Mouse (Mus musculus) embryonic facial prominence, embryonic 15.5 days (tissue): Measurements from ENCODE around the gene Fam189b. TPM values are rescaled to one million over a fixed set of nuclear protein-coding genes. Genes with fewer than 3 reads are reported as not detected.
"Not testable (repeated sequence)": the region's sequence is repeated elsewhere in the genome, so short reads cannot be mapped to it uniquely, and the experiment has no call there.

Experiments
- ATAC-seq: fragments of 200-750 bp; cut with Nextera tagmentation; 2 replicates; pipeline ENCODE4 v1.8.0; 2017; ENCODE audit warnings: low read depth, moderate TSS enrichment; ENCODE audit not compliant: insufficient number of reproducible peaks, low FRiP score, low TSS enrichment
- H3K27ac ChIP-seq: fragments of 300-500 bp; sonication (generic); replicated peaks from 2 replicates; pipeline ENCODE4 v1.5.1; 2015; ENCODE audit warnings: mild to moderate bottlenecking, inconsistent platforms
- H3K27me3 ChIP-seq: fragments of 300-500 bp; sonication (generic); 2 replicates; pipeline ENCODE4 v1.6.1; 2015; ENCODE audit warnings: inconsistent platforms
- H3K36me3 ChIP-seq: fragments of 300-500 bp; sonication (generic); 2 replicates; pipeline ENCODE4 v1.6.1; 2015; ENCODE audit warnings: mild to moderate bottlenecking, inconsistent platforms
- H3K4me1 ChIP-seq: fragments of 300-500 bp; sonication (generic); 2 replicates; pipeline ENCODE4 v1.6.1; 2015; ENCODE audit warnings: inconsistent platforms
- H3K4me2 ChIP-seq: fragments of 300-500 bp; sonication (generic); replicated peaks from 2 replicates; pipeline ENCODE4 v1.6.1; 2015; ENCODE audit warnings: mild to moderate bottlenecking, inconsistent platforms
- H3K4me3 ChIP-seq: fragments of 300-500 bp; sonication (generic); replicated peaks from 2 replicates; pipeline ENCODE4 v1.5.1; 2015; ENCODE audit warnings: mild to moderate bottlenecking, inconsistent platforms
- H3K9ac ChIP-seq: fragments of 300-500 bp; sonication (generic); 2 replicates; pipeline ENCODE4 v1.6.1; 2015; ENCODE audit warnings: inconsistent platforms
- H3K9me3 ChIP-seq: fragments of 300-500 bp; sonication (generic); replicated peaks from 2 replicates; pipeline ENCODE4 v1.6.1; 2016; ENCODE audit warnings: inconsistent platforms
- WGBS: fragments of 180-500 bp; shearing (Covaris S2); methylation state at CpG from one replicate; pipeline ENCODE4 v1.1.7; 2015; 5-methylcytosine and 5-hydroxymethylcytosine counted together
- polyA plus RNA-seq: library from polyadenylated mRNA; unstranded; fragments of >200 nt; fragmentation: Nextera tagmentation; extraction: Ambion mirVana; gene quantifications from 2 replicates; pipeline ENCODE4 v1.2.1, GENCODE M21; 2015

The Fam189b gene
- polyA plus RNA-seq, 1 experiment from 2014 or later = 37.0 TPM

DNA sequence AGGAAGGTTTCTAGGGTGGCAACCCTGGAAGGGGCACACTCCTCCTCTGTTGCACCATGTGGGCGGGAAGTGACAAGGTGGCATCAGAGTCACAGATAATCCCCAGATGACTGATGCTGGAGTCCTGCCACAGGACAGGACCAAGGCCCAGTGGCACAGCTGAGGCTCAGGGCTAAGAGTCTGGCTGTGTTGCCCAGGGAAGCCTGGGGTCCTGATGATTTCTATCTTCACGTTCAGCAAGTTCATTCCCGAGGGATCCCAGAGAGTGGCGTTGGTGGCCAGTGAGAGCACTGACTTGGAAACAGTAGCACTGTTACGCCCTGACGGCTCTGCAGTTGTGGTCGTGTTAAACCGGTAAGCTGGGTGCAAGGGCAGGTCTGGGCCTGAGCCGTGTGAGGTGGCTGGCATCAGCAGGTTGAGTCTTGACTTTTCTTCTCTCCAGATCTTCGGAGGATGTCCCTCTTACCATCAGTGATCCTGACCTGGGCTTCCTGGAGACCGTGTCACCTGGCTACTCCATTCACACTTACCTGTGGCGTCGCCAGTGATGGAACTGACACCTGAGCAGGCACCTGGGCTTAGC, 25.2 kb downstream of the Fam189b start:
- ATAC-seq = no peak
- H3K9me3 ChIP-seq = no peaks in the 10 kb centered on the region
- H3K36me3 ChIP-seq = peaks cover 65% of the 10 kb centered on the region
- no peaks in the 10 kb centered on the region for H3K27me3 ChIP-seq
- 74% methylated on average over 13 of the region's 13 CpGs for WGBS
- H3K4me2 ChIP-seq = no peak overlapping the region
- no peak overlapping the region for H3K9ac ChIP-seq
- 0 out of 2 replicates have a peak overlapping the region, but pooled peaks have one; percentile 23 for H3K27ac ChIP-seq
- H3K4me1 ChIP-seq = peaks cover 27% of the 10 kb centered on the region
- no peak overlapping the region for H3K4me3 ChIP-seq

- no peak overlapping the region for H3K4me3 ChIP-seq
- H3K4me1 ChIP-seq = peaks cover 24% of the 10 kb centered on the region
- no peaks in the 10 kb centered on the region for H3K27me3 ChIP-seq
- H3K9ac ChIP-seq = no peak overlapping the region
- no peaks in the 10 kb centered on the region for H3K9me3 ChIP-seq
- 80% methylated on average over 6 of the region's 6 CpGs for WGBS
- ATAC-seq = no peak
- no peak overlapping the region for H3K4me2 ChIP-seq
- H3K36me3 ChIP-seq = peaks cover 65% of the 10 kb centered on the region
- 0 out of 2 replicates have a peak overlapping the region, but pooled peaks have one; percentile 23 for H3K27ac ChIP-seq
These were observed 25.8 kb downstream of the Fam189b start for GRCm38 (mm10) chr3:89208736-89209135.

DNA sequence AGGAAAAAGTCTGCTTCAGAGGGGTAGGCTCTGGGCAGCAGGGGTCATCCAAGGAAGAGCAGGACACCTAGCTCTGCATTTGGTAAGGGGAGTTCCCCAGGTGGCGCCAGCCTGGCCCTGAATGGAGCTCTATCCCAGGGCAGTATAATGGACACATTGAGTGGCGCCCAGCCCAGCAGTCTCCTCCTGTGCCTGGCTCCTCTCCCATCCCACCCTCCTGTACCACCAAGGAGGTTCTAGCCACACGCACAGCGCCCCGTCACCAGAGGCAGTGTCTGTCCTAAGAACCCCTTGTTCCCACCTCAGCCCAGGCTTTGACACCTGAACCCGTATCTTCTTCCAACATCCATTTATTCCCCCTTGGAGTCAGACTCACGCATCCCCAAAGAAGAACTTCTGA, 26.8 kb downstream of the Fam189b start:
- no peak overlapping the region for H3K4me3 ChIP-seq
- WGBS = 88% methylated on average over 7 of the region's 7 CpGs

GRCm38 (mm10) chr3:89210162-89210561, 27.2 kb downstream of the Fam189b start:
- Histone ChIP-seq H3K4me3 (no peak overlapping the region), H3K27ac (peak overlapping the region; percentile 56; the same call in 1 of the 2 replicates), H3K9ac (no peak overlapping the region), H3K4me1 (peaks cover 34% of the 10 kb centered on the region), H3K4me2 (no peak overlapping the region), H3K27me3 (no peaks in the 10 kb centered on the region), H3K9me3 (no peaks in the 10 kb centered on the region), H3K36me3 (peaks cover 59% of the 10 kb centered on the region)
- WGBS = 82% methylated on average over 13 of the region's 13 CpGs
- no peak for ATAC-seq

More for the DNA sequence above, 26.8 kb downstream of the Fam189b start:
- no peak overlapping the region for H3K9ac ChIP-seq
- H3K4me2 ChIP-seq = no peak overlapping the region
- no peaks in the 10 kb centered on the region for H3K27me3 ChIP-seq
- H3K27ac ChIP-seq = peak overlapping the region; percentile 56; the same call in 1 of the 2 replicates
- peaks cover 29% of the 10 kb centered on the region for H3K4me1 ChIP-seq
- H3K9me3 ChIP-seq = no peaks in the 10 kb centered on the region
- H3K36me3 ChIP-seq = peaks cover 63% of the 10 kb centered on the region
- no peak for ATAC-seq

GRCm38 (mm10) chr3:89210731-89211130, 27.8 kb downstream of the Fam189b start:
- H3K4me2 ChIP-seq = no peak overlapping the region
- H3K27ac ChIP-seq = peak overlapping the region; percentile 56
- H3K27me3 ChIP-seq = no peaks in the 10 kb centered on the region
- peaks cover 53% of the 10 kb centered on the region for H3K36me3 ChIP-seq
- no peak for ATAC-seq
- H3K4me1 ChIP-seq = peaks cover 39% of the 10 kb centered on the region
- 67% methylated on average over 7 of the region's 7 CpGs for WGBS
- H3K4me3 ChIP-seq = no peak overlapping the region
- H3K9me3 ChIP-seq = no peaks in the 10 kb centered on the region
- no peak overlapping the region for H3K9ac ChIP-seq

GRCm38 (mm10) chr3:89213803-89214530, 31.0 kb downstream of the Fam189b start:
- under 1% methylated on average over 69 of the region's 69 CpGs for WGBS
- H3K4me3 ChIP-seq = peak overlapping the region; percentile 86
- peak overlapping the region; percentile 81 for H3K4me2 ChIP-seq
- ATAC-seq = peak; percentile 91
- no peaks in the 10 kb centered on the region for H3K9me3 ChIP-seq
- peak overlapping the region; percentile 59 for H3K9ac ChIP-seq
- peaks cover 44% of the 10 kb centered on the region for H3K4me1 ChIP-seq
- H3K27me3 ChIP-seq = no peaks in the 10 kb centered on the region
- peaks cover 21% of the 10 kb centered on the region for H3K36me3 ChIP-seq
- peak overlapping the region; percentile 95 for H3K27ac ChIP-seq

- Histone ChIP-seq H3K36me3 (peaks cover 12% of the 10 kb centered on the region), H3K4me1 (peaks cover 44% of the 10 kb centered on the region), H3K4me3 (peak within 1 kb of the TSS; percentile 86), H3K27me3 (no peaks in the 10 kb centered on the region), H3K9ac (peak within 1 kb of the TSS; percentile 59), H3K27ac (peak within 1 kb of the TSS; percentile 95), H3K9me3 (no peaks in the 10 kb centered on the region), H3K4me2 (peak within 1 kb of the TSS; percentile 81)
- WGBS = 1% methylated on average over 19 of the region's 19 CpGs
- no peak for ATAC-seq
These were observed 31.9 kb downstream of the Fam189b start, which contains the start of gene Thbs3 for GRCm38 (mm10) chr3:89214681-89215411. TSS of gene Thbs3 (plus strand) at chr3:89215180.

- peak overlapping the region; percentile 86 for H3K4me3 ChIP-seq
- H3K4me1 ChIP-seq = peaks cover 37% of the 10 kb centered on the region
- 0% methylated on average over 6 of the region's 6 CpGs for WGBS
- H3K36me3 ChIP-seq = peaks cover 2% of the 10 kb centered on the region; the same call in 1 of the 2 replicates
- no peaks in the 10 kb centered on the region for H3K9me3 ChIP-seq
- H3K4me2 ChIP-seq = peak overlapping the region; percentile 81
- no peaks in the 10 kb centered on the region for H3K27me3 ChIP-seq
- H3K27ac ChIP-seq = peak overlapping the region; percentile 95; the same call in 1 of the 2 replicates
- ATAC-seq = peak; percentile 12
- peak overlapping the region; percentile 27; the same call in 1 of the 2 replicates for H3K9ac ChIP-seq
These were observed 32.9 kb downstream of the Fam189b start for GRCm38 (mm10) chr3:89215853-89216252.

DNA sequence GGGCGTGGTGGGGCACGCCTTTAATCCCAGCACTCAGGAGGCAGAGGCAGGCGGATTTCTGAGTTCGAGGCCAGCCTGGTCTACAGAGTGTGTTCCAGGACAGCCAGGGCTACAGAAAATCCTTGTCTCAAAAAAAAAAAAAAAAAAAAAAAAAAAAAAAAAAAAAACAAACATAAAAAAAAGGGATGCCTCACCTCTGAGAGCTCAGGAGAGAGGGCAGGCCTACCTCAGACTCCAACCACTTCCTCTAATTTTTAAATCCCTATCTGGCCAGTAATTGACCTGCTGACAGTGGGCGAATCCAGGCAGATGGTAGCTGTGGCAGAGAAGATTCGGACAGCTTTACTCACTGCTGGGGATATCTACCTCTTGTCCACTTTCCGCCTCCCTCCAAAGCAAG, 33.5 kb downstream of the Fam189b start:
- not testable (repeated sequence) for H3K27ac ChIP-seq, H3K4me3 ChIP-seq, H3K36me3 ChIP-seq, ATAC-seq, H3K9ac ChIP-seq, H3K9me3 ChIP-seq, H3K27me3 ChIP-seq
- 72% methylated on average over 7 of the region's 7 CpGs for WGBS
- Histone ChIP-seq H3K4me2 (0 out of 2 replicates have a peak overlapping the region, but pooled peaks have one; percentile 81), H3K4me1 (peaks cover 32% of the 10 kb centered on the region)

DNA sequence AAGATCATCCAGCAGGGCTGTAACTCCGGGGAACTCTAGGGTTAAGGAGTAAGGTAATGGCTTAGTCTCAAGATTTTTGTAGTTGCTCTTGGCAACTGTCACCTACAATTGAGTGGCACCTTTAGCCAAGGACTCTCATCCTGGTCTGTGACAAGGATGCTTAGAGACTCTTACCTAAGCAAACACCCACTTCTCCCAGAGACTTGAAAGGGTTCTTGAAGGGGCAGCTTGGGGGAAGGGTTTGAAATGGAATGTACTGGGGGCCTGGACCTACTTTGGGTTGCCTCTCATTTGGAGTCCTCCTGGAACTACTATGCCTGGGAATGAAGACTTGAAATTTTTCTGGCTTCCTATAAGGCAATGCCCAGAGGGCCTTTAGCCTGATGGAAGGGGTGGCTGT, 35.3 kb downstream of the Fam189b start:
- Histone ChIP-seq H3K27me3 (no peaks in the 10 kb centered on the region), H3K9ac (no peak overlapping the region), H3K4me1 (peaks cover 20% of the 10 kb centered on the region), H3K4me3 (no peak overlapping the region), H3K36me3 (peaks cover 3% of the 10 kb centered on the region; the same call in 1 of the 2 replicates), H3K4me2 (no peak overlapping the region), H3K27ac (no peak overlapping the region), H3K9me3 (no peaks in the 10 kb centered on the region)
- no peak for ATAC-seq
- WGBS = 85% methylated on average over 1 of the region's 1 CpGs

DNA sequence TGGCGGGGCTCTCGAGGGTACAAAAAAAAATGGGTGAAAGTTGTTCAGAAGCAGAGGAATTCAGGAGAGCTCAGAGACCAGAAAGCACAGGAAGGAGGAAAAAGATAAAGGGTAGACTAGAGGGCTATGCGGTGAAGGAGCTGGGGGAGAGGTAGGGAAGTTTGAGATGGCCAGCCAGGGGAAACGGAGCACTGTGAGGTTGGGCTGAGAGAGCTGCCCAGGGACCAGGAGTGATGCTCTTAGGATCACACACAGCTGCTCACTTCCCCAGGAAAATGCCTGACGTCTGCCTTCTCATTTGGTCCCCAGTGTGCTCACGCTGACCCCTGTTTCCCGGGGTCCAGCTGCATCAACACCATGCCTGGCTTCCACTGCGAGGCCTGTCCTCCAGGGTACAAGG, 36.6 kb downstream of the Fam189b start:
- Histone ChIP-seq H3K4me3 (no peak overlapping the region), H3K27me3 (no peaks in the 10 kb centered on the region), H3K27ac (no peak overlapping the region), H3K9ac (no peak overlapping the region), H3K4me2 (no peak overlapping the region), H3K4me1 (peaks cover 17% of the 10 kb centered on the region), H3K9me3 (no peaks in the 10 kb centered on the region), H3K36me3 (peaks cover 7% of the 10 kb centered on the region; the same call in 1 of the 2 replicates)
- WGBS = 45% methylated on average over 8 of the region's 8 CpGs
- no peak for ATAC-seq
